In genomic region chr1:191468837-191469529, GRCm38 (mm10) we compare ENCODE assay signal across 12 mouse cellular contexts.
DNase-seq lines count a peak whose midpoint lies in the region.
"Had no signal": no experiment of that assay in that cellular context is flagged by ENCODE, and none has a peak within 500 bp of the region (broad histone marks: within the 10 kb centered on the region; RNA-seq: fewer than 3 reads in every experiment).

No protein-coding gene starts in this region.

- DNase-seq in adrenal gland, postnatal 10 days, result peak; percentile 35
- no peak for DNase-seq in adrenal gland, adult 18-20 months (ENCODE audit: low spot score in 2 of 2)
- peak; percentile 22 for DNase-seq in heart, postnatal 4 days
- DNase-seq in heart, postnatal 25 days (ENCODE audit: low spot score), result no peak
- DNase-seq in left cerebral cortex, adult 11 months (ENCODE audit: low spot score), result peak; percentile 31
- no peak for DNase-seq in left cerebral cortex, postnatal 4 days
- DNase-seq in 416B (ENCODE audit: low read depth), result peak; percentile 26
- no peak for DNase-seq in retina, postnatal 1 day
- DNase-seq: adrenal gland, adult 8-10 months; gastrocnemius, postnatal 25 days; right cerebral cortex, postnatal 14 days; thymus, postnatal 4 days had no signal

- intact Hi-C loops in heart, postnatal 25 days (cut with DNase I), result no loop called here
- intact Hi-C loops in left cerebral cortex, postnatal 4 days (cut with DNase I), result no loop called here

Comparison
In these comparisons a context has a peak if more than half of its experiments do, and no peak if none do; other contexts are left out.
1. DNase-seq: peak in adrenal gland, postnatal 10 days (single experiment), heart, postnatal 4 days (single experiment), left cerebral cortex, adult 11 months (single experiment) and 416B (single experiment); none in adrenal gland, adult 18-20 months (0 of 2), heart, postnatal 25 days (single experiment), left cerebral cortex, postnatal 4 days (single experiment) and retina, postnatal 1 day (single experiment).